Mouse (Mus musculus) liver, adult 2 months (tissue): Measurements from ENCODE around the gene Zfyve16. TPM values are rescaled to one million over a fixed set of nuclear protein-coding genes. Genes with fewer than 3 reads are reported as not detected.

Experiments
- DNase-seq: peaks from one replicate; pipeline ENCODE4 v3.0.0-alpha.2; 2011; ENCODE audit warnings: low read depth, low spot score; ENCODE audit errors: extremely low read depth
- H3K27ac ChIP-seq: fragments of 200-500 bp; replicated peaks from 2 replicates; pipeline ENCODE4 v1.5.1; 2012; ENCODE audit warnings: low read depth, mild to moderate bottlenecking, control low read depth, inconsistent platforms, low read length; ENCODE audit not compliant: insufficient read depth
- H3K27me3 ChIP-seq: fragments of 200-500 bp; 2 replicates; pipeline ENCODE4 v1.6.1; 2012; ENCODE audit warnings: mild to moderate bottlenecking, moderate library complexity, low read length, inconsistent platforms; ENCODE audit not compliant: control insufficient read depth, insufficient read depth
- H3K36me3 ChIP-seq: fragments of 200-500 bp; 2 replicates; pipeline ENCODE4 v1.6.1; 2012; ENCODE audit warnings: low read length, inconsistent platforms; ENCODE audit not compliant: control insufficient read depth, insufficient read depth
- H3K4me1 ChIP-seq: fragments of 200-500 bp; 2 replicates; pipeline ENCODE4 v1.6.1; 2011; ENCODE audit warnings: low read length; ENCODE audit not compliant: control insufficient read depth, insufficient read depth
- H3K4me3 ChIP-seq: fragments of 200-500 bp; 2 replicates; pipeline ENCODE4 v1.5.1; 2011; ENCODE audit warnings: low read depth, mild to moderate bottlenecking, control low read depth, low read length, moderate library complexity; ENCODE audit not compliant: insufficient read depth
- H3K79me2 ChIP-seq: fragments of 200-500 bp; 2 replicates; pipeline ENCODE4 v1.6.1; 2012; ENCODE audit warnings: inconsistent platforms, mild to moderate bottlenecking, low read length, moderate library complexity; ENCODE audit not compliant: control insufficient read depth, insufficient read depth
- H3K9ac ChIP-seq: fragments of 200-500 bp; 2 replicates; pipeline ENCODE4 v1.6.1; 2012; ENCODE audit warnings: low read depth, mild to moderate bottlenecking, control low read depth, inconsistent platforms, low read length
- CTCF ChIP-seq: fragments of 200-500 bp; IDR thresholded peaks from 2 replicates; pipeline ENCODE4 v1.5.1; 2011; ENCODE audit warnings: low read depth, low read length, control low read depth
- POLR2A ChIP-seq: fragments of 200-500 bp; IDR thresholded peaks from 2 replicates; pipeline ENCODE4 v1.6.1; 2011; ENCODE audit warnings: low read length, control low read depth; ENCODE audit not compliant: insufficient read depth; ENCODE audit errors: extremely low read depth
- WGBS: fragments of 180-500 bp; shearing (Covaris S2); methylation state at CpG from one replicate; pipeline ENCODE4 v1.1.7; 2018; 5-methylcytosine and 5-hydroxymethylcytosine counted together
- polyA plus RNA-seq: library from polyadenylated mRNA; depleted of rRNA; stranded (reverse); fragments of >200 nt; gene quantifications from 2 replicates; pipeline ENCODE4 v1.2.3, GENCODE M21; 2012; rRNA removed
- total RNA-seq: library from RNA; depleted of rRNA; stranded (reverse); fragments of >200 nt; gene quantifications from 2 replicates; pipeline ENCODE4 v1.2.3, GENCODE M21; 2014; rRNA removed

Zfyve16 gene
- total RNA-seq (7.5 and 7.8 TPM in 2 replicates), polyA plus RNA-seq (0.76 and 0.97 TPM in 2 replicates)

GRCm38 (mm10) chr13:92530721-92531211, at the start of gene Zfyve16:
Zfyve16 (minus strand) TSS chr13:92530868.
- Histone ChIP-seq H3K36me3 (no peaks in the 10 kb centered on the region), H3K27ac (peak within 1 kb of the TSS; percentile 75), H3K79me2 (no peaks in the 10 kb centered on the region), H3K4me3 (peak within 1 kb of the TSS; percentile 70), H3K9ac (peak within 1 kb of the TSS; percentile 71), H3K27me3 (no peaks in the 10 kb centered on the region), H3K4me1 (no peaks in the 10 kb centered on the region)
- DNase-seq, result peak; percentile 80
- 0% methylated on average over 46 of the region's 46 CpGs for WGBS
- TF ChIP-seq CTCF (no peak), POLR2A (peak; percentile 60)

GRCm38 (mm10) chr13:92578210-92578609, 47.5 kb upstream of the Zfyve16 start:
- 79% methylated on average over 4 of the region's 4 CpGs for WGBS

GRCm38 (mm10) chr13:92576688-92577087, 46.0 kb upstream of the Zfyve16 start:
- Histone ChIP-seq H3K27ac (no peak overlapping the region), H3K4me1 (peaks cover 5% of the 10 kb centered on the region; the same call in 1 of the 2 replicates), H3K79me2 (no peaks in the 10 kb centered on the region), H3K9ac (no peak overlapping the region), H3K27me3 (peaks cover 2% of the 10 kb centered on the region; the same call in 1 of the 2 replicates), H3K36me3 (no peaks in the 10 kb centered on the region), H3K4me3 (no peak overlapping the region)
- WGBS, result 74% methylated on average over 6 of the region's 6 CpGs
- TF ChIP-seq POLR2A (no peak), CTCF (no peak)
- DNase-seq, result no peak

More at GRCm38 (mm10) chr13:92578210-92578609, 47.5 kb upstream of the Zfyve16 start:
- H3K4me3 ChIP-seq, result no peak overlapping the region
- no peaks in the 10 kb centered on the region for H3K79me2 ChIP-seq
- peaks cover 5% of the 10 kb centered on the region; the same call in 1 of the 2 replicates for H3K4me1 ChIP-seq
- no peak overlapping the region for H3K27ac ChIP-seq
- TF ChIP-seq POLR2A (no peak), CTCF (no peak)
- H3K36me3 ChIP-seq, result no peaks in the 10 kb centered on the region
- peaks cover 2% of the 10 kb centered on the region; the same call in 1 of the 2 replicates for H3K27me3 ChIP-seq
- no peak for DNase-seq
- H3K9ac ChIP-seq, result no peak overlapping the region

GRCm38 (mm10) chr13:92576072-92576471, 45.4 kb upstream of the Zfyve16 start, which contains the start of gene Spz1:
Spz1 (minus strand) TSS chr13:92576172.
- H3K4me3 ChIP-seq, result no peak within 1 kb of the TSS
- no peak within 1 kb of the TSS for H3K9ac ChIP-seq
- DNase-seq, result no peak
- no peaks in the 10 kb centered on the region for H3K79me2 ChIP-seq
- peaks cover 5% of the 10 kb centered on the region; the same call in 1 of the 2 replicates for H3K4me1 ChIP-seq
- H3K36me3 ChIP-seq, result no peaks in the 10 kb centered on the region
- TF ChIP-seq POLR2A (no peak), CTCF (no peak)
- H3K27me3 ChIP-seq, result peaks cover 2% of the 10 kb centered on the region; the same call in 1 of the 2 replicates
- H3K27ac ChIP-seq, result no peak within 1 kb of the TSS

- H3K4me1 ChIP-seq, result no peaks in the 10 kb centered on the region
- no peak for TF ChIP-seq POLR2A
- no peak for TF ChIP-seq CTCF
- no peaks in the 10 kb centered on the region for H3K79me2 ChIP-seq
- H3K27me3 ChIP-seq, result no peaks in the 10 kb centered on the region; the same call in 1 of the 2 replicates
- H3K36me3 ChIP-seq, result no peaks in the 10 kb centered on the region
- no peak overlapping the region for H3K27ac ChIP-seq
- no peak for DNase-seq
- H3K4me3 ChIP-seq, result no peak overlapping the region
- H3K9ac ChIP-seq, result no peak overlapping the region
- WGBS, result 87% methylated on average over 5 of the region's 5 CpGs
Observed at GRCm38 (mm10) chr13:92559429-92559828, 28.8 kb upstream of the Zfyve16 start.

DNA sequence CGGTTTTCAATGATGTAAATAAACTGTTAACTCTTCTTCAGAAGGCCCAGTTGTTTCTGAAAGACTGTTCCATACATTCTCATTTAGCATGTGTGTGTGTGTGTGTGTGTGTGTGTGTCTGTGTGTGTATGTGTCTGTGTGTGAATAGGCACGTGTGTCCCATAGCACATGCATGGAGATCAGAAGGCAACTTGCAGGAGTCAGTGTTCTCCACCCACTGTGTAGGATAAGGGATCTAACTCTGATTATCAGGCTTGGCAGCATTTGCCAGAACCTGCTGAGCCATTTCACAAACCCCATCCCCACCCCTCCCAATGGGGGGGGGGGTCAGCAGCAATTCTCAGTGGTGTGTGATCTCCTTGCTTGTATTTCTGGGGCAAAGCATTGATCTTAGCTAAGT, 26.6 kb upstream of the Zfyve16 start:
- Histone ChIP-seq H3K79me2 (no peaks in the 10 kb centered on the region), H3K27ac (no peak overlapping the region), H3K4me1 (no peaks in the 10 kb centered on the region), H3K9ac (no peak overlapping the region), H3K27me3 (no peaks in the 10 kb centered on the region; the same call in 1 of the 2 replicates), H3K4me3 (no peak overlapping the region), H3K36me3 (no peaks in the 10 kb centered on the region)
- DNase-seq, result no peak
- 83% methylated on average over 2 of the region's 2 CpGs for WGBS
- TF ChIP-seq POLR2A (no peak), CTCF (no peak)
